Mouse (Mus musculus) ES-Bruce4 (cell line): ENCODE results near the gene Sult1a1.

Experiments
- CTCF ChIP-seq: IDR thresholded peaks from one replicate; pipeline ENCODE4 v1.8.1; 2011; ENCODE audit warnings: low read depth, low read length
- POLR2A ChIP-seq: IDR thresholded peaks from one replicate; pipeline ENCODE4 v1.8.1; 2011; ENCODE audit warnings: low read length; ENCODE audit not compliant: insufficient read depth

DNA sequence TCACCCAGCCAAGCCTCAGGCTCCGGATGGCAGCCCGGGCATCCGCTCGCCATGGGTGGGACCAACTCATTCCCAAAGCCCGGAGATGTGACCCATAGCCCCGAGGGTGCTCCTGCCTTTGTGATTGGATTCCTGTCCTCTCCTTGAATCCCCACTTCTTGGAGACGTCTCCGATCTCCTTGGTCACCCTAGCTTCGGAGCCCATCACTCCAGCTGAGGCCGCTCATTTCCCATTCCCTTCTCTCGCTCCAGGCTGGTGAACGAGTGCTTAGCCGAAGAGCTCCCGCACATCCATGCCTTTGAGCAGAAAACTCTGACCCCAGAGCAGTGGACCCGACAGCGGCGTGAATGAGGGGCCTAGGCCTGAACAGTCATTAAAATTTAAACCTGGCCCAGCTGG lies 20.1 kb upstream of the Sult1a1 start:
- TF ChIP-seq POLR2A (no peak), CTCF (no peak)
